ENCODE assay signal across 7 mouse cellular contexts in genomic region chr9:45022800-45023199, GRCm38 (mm10). TPM values are rescaled to one million over a fixed set of nuclear protein-coding genes. Genes with fewer than 3 reads are reported as not detected.
A peak's percentile ranks its signal among the peaks of the same experiment; 100 is the strongest.
DNase-seq lines count a peak whose midpoint lies in the region; ATAC-seq and TF ChIP-seq lines count a peak whose summit lies in the region.

No protein-coding gene starts in this region.

- H3K4me2 ChIP-seq in midbrain, embryonic 11.5 days, result no peak overlapping the region
- H3K4me2 ChIP-seq in midbrain, embryonic 15.5 days, result no peak overlapping the region

- H3K4me3 ChIP-seq in midbrain, embryonic 11.5 days (ENCODE audit: low read depth, low read length), result no peak overlapping the region
- no peak overlapping the region for H3K4me3 ChIP-seq in midbrain, embryonic 15.5 days
- no peak overlapping the region for H3K4me3 ChIP-seq in cerebellum, adult 2 months (replicated peaks; ENCODE audit: insufficient read depth, low read depth, low read length)
- H3K4me3 ChIP-seq in limb, embryonic 10.5 days, result no peak overlapping the region

- peak; percentile 94 for DNase-seq in midbrain, embryonic 11.5 days (ENCODE audit: low spot score, missing footprints)
- no peak for DNase-seq in Patski (ENCODE audit: low read depth, low spot score)
- DNase-seq in cerebellum, adult 2 months, result peak; percentile 64 to 68
- DNase-seq in heart, postnatal 4 days, result peak; percentile 72
- peak; percentile 75 for DNase-seq in limb, embryonic 10.5 days (ENCODE audit: low spot score)
- DNase-seq in right cerebral cortex, adult 2 months (ENCODE audit: low spot score in 2 of 2), result peak; percentile 53 to 76

- peak; percentile 77 for TF ChIP-seq CTCF in Patski (IDR thresholded peaks at IDR 0.05)
- TF ChIP-seq CTCF in cerebellum, adult 2 months (IDR thresholded peaks at IDR 0.05; ENCODE audit: borderline replicate concordance, insufficient read depth, low read depth, low read length), result peak; percentile 86

- ATAC-seq in midbrain, embryonic 11.5 days (ENCODE audit: low FRiP score), result no peak
- ATAC-seq in midbrain, embryonic 15.5 days (replicated peaks), result no peak
- ATAC-seq in Patski, result no peak

- in situ Hi-C loops in Patski (cut with MboI; ENCODE audit: low pct_unique_long_range_greater_than_20kb), result no loop called here

- TF ChIP-seq POLR2A in cerebellum, adult 2 months (IDR thresholded peaks at IDR 0.05; ENCODE audit: borderline replicate concordance, insufficient read depth, low read length), result no peak

- H3K4me1 ChIP-seq in midbrain, embryonic 11.5 days (ENCODE audit: control insufficient read depth, insufficient read depth, low read length), result no peaks in the 10 kb centered on the region
- H3K4me1 ChIP-seq in midbrain, embryonic 15.5 days, result no peaks in the 10 kb centered on the region
- H3K4me1 ChIP-seq in cerebellum, adult 2 months (ENCODE audit: control insufficient read depth, insufficient read depth, low read length), result no peaks in the 10 kb centered on the region
- H3K4me1 ChIP-seq in limb, embryonic 10.5 days, result no peaks in the 10 kb centered on the region

- WGBS in midbrain, embryonic 11.5 days, result 12% methylated on average over 3 of the region's 3 CpGs
- 16% methylated on average over 3 of the region's 3 CpGs for WGBS in midbrain, embryonic 15.5 days
- 8% methylated on average over 3 of the region's 3 CpGs for WGBS in cerebellum, adult 2 months
- 16% methylated on average over 3 of the region's 3 CpGs for WGBS in limb, embryonic 10.5 days

- CTCF ChIA-PET in Patski (lab: Charles Lee), result interaction anchor here (1.0 to 1.7 kb wide), 5 partner anchors 9 to 30 kb away, joined by 3 to 6 read pairs (median 3); no protein-coding TSS in a partner anchor

- no peaks in the 10 kb centered on the region for H3K36me3 ChIP-seq in midbrain, embryonic 11.5 days (ENCODE audit: control insufficient read depth, insufficient read depth, low read length)
- H3K36me3 ChIP-seq in midbrain, embryonic 15.5 days (replicated peaks), result no peaks in the 10 kb centered on the region
- H3K36me3 ChIP-seq in limb, embryonic 10.5 days, result no peaks in the 10 kb centered on the region

- H3K9me3 ChIP-seq in midbrain, embryonic 11.5 days (ENCODE audit: control insufficient read depth, low read length), result no peaks in the 10 kb centered on the region
- no peaks in the 10 kb centered on the region for H3K9me3 ChIP-seq in midbrain, embryonic 15.5 days
- H3K9me3 ChIP-seq in limb, embryonic 10.5 days (replicated peaks), result no peaks in the 10 kb centered on the region

- H3K27ac ChIP-seq in midbrain, embryonic 11.5 days (ENCODE audit: low read depth, low read length), result no peak overlapping the region
- no peak overlapping the region for H3K27ac ChIP-seq in midbrain, embryonic 15.5 days
- H3K27ac ChIP-seq in cerebellum, adult 2 months (ENCODE audit: insufficient read depth, low read length), result no peak overlapping the region
- H3K27ac ChIP-seq in limb, embryonic 10.5 days, result no peak overlapping the region

- H3K27me3 ChIP-seq in midbrain, embryonic 11.5 days (ENCODE audit: control insufficient read depth, insufficient read depth, low read length), result no peaks in the 10 kb centered on the region
- H3K27me3 ChIP-seq in midbrain, embryonic 15.5 days (replicated peaks), result no peaks in the 10 kb centered on the region; the same call in 1 of the 2 replicates
- H3K27me3 ChIP-seq in Patski, result peaks cover 29% of the 10 kb centered on the region
- no peaks in the 10 kb centered on the region; the same call in 1 of the 2 replicates for H3K27me3 ChIP-seq in cerebellum, adult 2 months (ENCODE audit: control insufficient read depth, insufficient read depth, low read length)
- H3K27me3 ChIP-seq in limb, embryonic 10.5 days (ENCODE audit: low read depth, poor library complexity, severe bottlenecking), result no peaks in the 10 kb centered on the region

- no peak overlapping the region for H3K9ac ChIP-seq in midbrain, embryonic 11.5 days (ENCODE audit: low read length)
- H3K9ac ChIP-seq in midbrain, embryonic 15.5 days, result no peak overlapping the region

- POLR2A ChIA-PET in Patski (lab: Charles Lee), result no interaction called here

RNA-seq across cellular contexts. Expression of gene Cd3e, which starts 13.4 kb away (rescaled TPM):
- polyA plus RNA-seq in midbrain, embryonic 11.5 days (2014; fragmentation: Nextera tagmentation; extraction: Ambion mirVana), result not detected in 2 replicates
- polyA plus RNA-seq in midbrain, embryonic 15.5 days (2015; fragmentation: Nextera tagmentation; extraction: Ambion mirVana), result 0.09 TPM in 1 of 2 replicates, not detected in the other
- polyA plus RNA-seq in Patski (2021), result not detected
- 0.05 and 0.27 TPM in 2 replicates for polyA plus RNA-seq in cerebellum, adult 2 months (2012; rRNA removed)
- total RNA-seq in heart, postnatal 4 days (2021), result under 1 TPM; 0.81 to 0.88 TPM
- polyA plus RNA-seq in limb, embryonic 10.5 days (2016; fragmentation: Nextera tagmentation; extraction: Ambion mirVana), result not detected in 2 replicates

RNA-seq across cellular contexts. Expression of gene Mpzl2, which starts 16.8 kb away (rescaled TPM):
- polyA plus RNA-seq in midbrain, embryonic 11.5 days (2014; fragmentation: Nextera tagmentation; extraction: Ambion mirVana), result 0.63 and 0.65 TPM in 2 replicates
- polyA plus RNA-seq in midbrain, embryonic 15.5 days (2015; fragmentation: Nextera tagmentation; extraction: Ambion mirVana), result 2.5 and 2.8 TPM in 2 replicates
- polyA plus RNA-seq in Patski (2021), result not detected
- polyA plus RNA-seq in cerebellum, adult 2 months (2012; rRNA removed), result 1.1 and 2.4 TPM in 2 replicates
- 1 to 10 TPM in 1 of 2 experiments, under 1 TPM in 1; 0.86 to 1.8 TPM for total RNA-seq in heart, postnatal 4 days (2021)
- 12.7 and 13.6 TPM in 2 replicates for polyA plus RNA-seq in limb, embryonic 10.5 days (2016; fragmentation: Nextera tagmentation; extraction: Ambion mirVana)

RNA-seq across cellular contexts. Expression of gene Mpzl3, which starts 32.2 kb away (rescaled TPM):
- polyA plus RNA-seq in midbrain, embryonic 11.5 days (2014; fragmentation: Nextera tagmentation; extraction: Ambion mirVana), result 2.3 and 2.6 TPM in 2 replicates
- 1.2 TPM in 2 replicates for polyA plus RNA-seq in midbrain, embryonic 15.5 days (2015; fragmentation: Nextera tagmentation; extraction: Ambion mirVana)
- 3.1 TPM for polyA plus RNA-seq in Patski (2021)
- 7.4 and 8.3 TPM in 2 replicates for polyA plus RNA-seq in cerebellum, adult 2 months (2012; rRNA removed)
- 1 to 10 TPM in 1 of 2 experiments, under 1 TPM in 1; 0.92 to 1.1 TPM for total RNA-seq in heart, postnatal 4 days (2021)
- 4.2 and 4.6 TPM in 2 replicates for polyA plus RNA-seq in limb, embryonic 10.5 days (2016; fragmentation: Nextera tagmentation; extraction: Ambion mirVana)

RNA-seq across cellular contexts. Expression of gene Cd3d, which starts 41.2 kb away (rescaled TPM):
- not detected in 2 replicates for polyA plus RNA-seq in midbrain, embryonic 11.5 days (2014; fragmentation: Nextera tagmentation; extraction: Ambion mirVana)
- polyA plus RNA-seq in midbrain, embryonic 15.5 days (2015; fragmentation: Nextera tagmentation; extraction: Ambion mirVana), result not detected in 2 replicates
- not detected for polyA plus RNA-seq in Patski (2021)
- 0.08 and 0.10 TPM in 2 replicates for polyA plus RNA-seq in cerebellum, adult 2 months (2012; rRNA removed)
- under 1 TPM in 1 of 2 experiments, not detected in 1; 0.36 TPM for total RNA-seq in heart, postnatal 4 days (2021)
- polyA plus RNA-seq in limb, embryonic 10.5 days (2016; fragmentation: Nextera tagmentation; extraction: Ambion mirVana), result not detected in 2 replicates

RNA-seq across cellular contexts. Expression of gene Cd3g, which starts 42.6 kb away (rescaled TPM):
- polyA plus RNA-seq in midbrain, embryonic 11.5 days (2014; fragmentation: Nextera tagmentation; extraction: Ambion mirVana), result not detected in 2 replicates
- polyA plus RNA-seq in midbrain, embryonic 15.5 days (2015; fragmentation: Nextera tagmentation; extraction: Ambion mirVana), result not detected in 2 replicates
- polyA plus RNA-seq in Patski (2021), result not detected
- polyA plus RNA-seq in cerebellum, adult 2 months (2012; rRNA removed), result not detected in 2 replicates
- under 1 TPM; 0.43 to 0.48 TPM for total RNA-seq in heart, postnatal 4 days (2021)
- not detected in 2 replicates for polyA plus RNA-seq in limb, embryonic 10.5 days (2016; fragmentation: Nextera tagmentation; extraction: Ambion mirVana)
